Mouse (Mus musculus) intestine, postnatal 0 days (tissue): ENCODE data around the gene 4922502D21Rik. TPM values are rescaled to one million over a fixed set of nuclear protein-coding genes. Genes with fewer than 3 reads are reported as not detected.

ENCODE experiments used
- ATAC-seq: fragments of 200-750 bp; cut with Nextera tagmentation; 2 replicates; pipeline ENCODE4 v1.8.0; 2017; ENCODE audit warnings: mild to moderate bottlenecking, moderate TSS enrichment, moderate library complexity
- H3K27ac ChIP-seq: fragments of 300-500 bp; sonication (generic); 2 replicates; pipeline ENCODE4 v1.5.1; 2014; ENCODE audit warnings: mild to moderate bottlenecking, low read depth, low read length, moderate library complexity
- H3K27me3 ChIP-seq: fragments of 300-500 bp; sonication (generic); replicated peaks from 2 replicates; pipeline ENCODE4 v1.6.1; 2014; ENCODE audit warnings: low read length, mixed read lengths; ENCODE audit not compliant: control insufficient read depth, insufficient read depth
- H3K36me3 ChIP-seq: fragments of 300-500 bp; sonication (generic); 2 replicates; pipeline ENCODE4 v1.6.1; 2014; ENCODE audit warnings: mild to moderate bottlenecking, moderate library complexity; ENCODE audit not compliant: control insufficient read depth, insufficient read depth
- H3K4me1 ChIP-seq: fragments of 300-500 bp; sonication (generic); replicated peaks from 2 replicates; pipeline ENCODE4 v1.6.1; 2014; ENCODE audit warnings: antibody characterized with exemption, low read length, mixed read lengths; ENCODE audit not compliant: control insufficient read depth, insufficient read depth
- H3K4me2 ChIP-seq: fragments of 300-500 bp; sonication (generic); replicated peaks from 2 replicates; pipeline ENCODE4 v1.6.1; 2014; ENCODE audit warnings: low read depth, mild to moderate bottlenecking, moderate library complexity
- H3K4me3 ChIP-seq: fragments of 300-500 bp; sonication (generic); 2 replicates; pipeline ENCODE4 v1.5.1; 2014; ENCODE audit warnings: low read depth, low read length
- H3K9ac ChIP-seq: fragments of 300-500 bp; sonication (generic); 2 replicates; pipeline ENCODE4 v1.6.1; 2014; ENCODE audit warnings: mild to moderate bottlenecking, low read depth, low read length
- H3K9me3 ChIP-seq: fragments of 300-500 bp; sonication (generic); 2 replicates; pipeline ENCODE4 v1.6.1; 2016; ENCODE audit warnings: mixed run types; ENCODE audit not compliant: control insufficient read depth
- CTCF ChIP-seq: sonication (generic); IDR thresholded peaks from 2 replicates; pipeline ENCODE4 v1.5.1; 2016; ENCODE audit warnings: low read depth, mild to moderate bottlenecking, control low read depth, antibody characterized with exemption, moderate library complexity
- WGBS: fragments of 180-500 bp; shearing (Covaris S2); extraction: QIAGEN DNeasy Blood & Tissue Kit; methylation state at CpG from one replicate; pipeline ENCODE4 v1.1.7; 2014; 5-methylcytosine and 5-hydroxymethylcytosine counted together
- polyA plus RNA-seq: library from polyadenylated mRNA; unstranded; fragments of >200 nt; fragmentation: Nextera tagmentation; extraction: Ambion mirVana; gene quantifications from 2 replicates; pipeline ENCODE4 v1.2.1, GENCODE M21; 2015

The 4922502D21Rik gene
- polyA plus RNA-seq, 1 experiment from 2014 or later: not detected

DNA sequence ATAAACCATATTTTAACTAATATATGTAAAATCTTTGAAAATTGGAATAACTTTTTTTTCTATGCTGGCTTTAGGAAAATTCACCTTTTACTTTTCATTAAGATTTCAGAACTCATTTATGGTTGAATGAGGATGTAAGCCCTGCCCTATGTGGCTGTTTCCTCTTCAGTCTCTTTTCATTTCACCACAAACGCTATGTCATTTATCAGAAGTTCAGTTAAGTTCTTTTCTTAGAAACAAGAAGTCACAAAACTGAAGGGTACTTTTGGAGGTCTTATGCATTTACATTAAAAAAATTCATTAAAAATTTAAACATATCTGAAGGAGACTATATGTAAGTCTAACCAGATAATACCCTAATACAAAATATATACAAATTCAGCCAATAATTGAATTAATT lies 15.9 kb downstream of the 4922502D21Rik start:
- ATAC-seq: no peak

DNA sequence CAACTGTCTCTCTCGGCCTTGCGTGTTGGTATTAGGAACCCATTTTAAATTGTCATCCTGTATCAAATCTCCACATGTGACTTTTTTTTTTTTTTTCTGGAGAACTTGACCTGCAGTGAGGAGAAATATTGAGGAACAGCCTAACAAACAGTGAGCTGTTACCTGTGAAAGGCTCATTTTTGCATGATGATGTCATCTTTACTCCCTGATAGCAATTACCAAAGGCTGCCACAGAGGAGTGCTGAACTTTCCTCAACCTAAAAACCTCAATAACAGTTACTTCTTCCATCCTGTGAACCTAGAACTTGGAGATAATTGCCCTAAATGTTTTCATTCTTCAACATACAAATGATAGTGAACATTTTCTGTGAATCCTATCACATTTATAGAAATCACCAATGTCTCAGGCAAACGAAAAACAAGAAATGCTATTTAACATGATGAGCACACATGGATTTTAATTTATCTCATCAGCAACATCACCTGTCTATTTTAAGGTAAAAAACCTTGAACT lies 16.9 kb downstream of the 4922502D21Rik start:
- Histone ChIP-seq H3K4me2 (no peak overlapping the region), H3K4me1 (no peaks in the 10 kb centered on the region), H3K36me3 (no peaks in the 10 kb centered on the region), H3K27ac (no peak overlapping the region), H3K4me3 (no peak overlapping the region), H3K27me3 (no peaks in the 10 kb centered on the region), H3K9ac (no peak overlapping the region), H3K9me3 (no peaks in the 10 kb centered on the region)
- 89% methylated on average over 3 of the region's 3 CpGs for WGBS
- ATAC-seq: no peak
- no peak for TF ChIP-seq CTCF

More for the DNA sequence above, 15.9 kb downstream of the 4922502D21Rik start:
- H3K27me3 ChIP-seq: no peaks in the 10 kb centered on the region
- no peaks in the 10 kb centered on the region for H3K9me3 ChIP-seq
- 86% methylated on average over 1 of the region's 1 CpGs for WGBS
- H3K4me1 ChIP-seq: no peaks in the 10 kb centered on the region
- H3K4me3 ChIP-seq: no peak overlapping the region
- TF ChIP-seq CTCF: no peak
- no peak overlapping the region for H3K4me2 ChIP-seq
- H3K9ac ChIP-seq: no peak overlapping the region
- H3K27ac ChIP-seq: no peak overlapping the region
- H3K36me3 ChIP-seq: no peaks in the 10 kb centered on the region

DNA sequence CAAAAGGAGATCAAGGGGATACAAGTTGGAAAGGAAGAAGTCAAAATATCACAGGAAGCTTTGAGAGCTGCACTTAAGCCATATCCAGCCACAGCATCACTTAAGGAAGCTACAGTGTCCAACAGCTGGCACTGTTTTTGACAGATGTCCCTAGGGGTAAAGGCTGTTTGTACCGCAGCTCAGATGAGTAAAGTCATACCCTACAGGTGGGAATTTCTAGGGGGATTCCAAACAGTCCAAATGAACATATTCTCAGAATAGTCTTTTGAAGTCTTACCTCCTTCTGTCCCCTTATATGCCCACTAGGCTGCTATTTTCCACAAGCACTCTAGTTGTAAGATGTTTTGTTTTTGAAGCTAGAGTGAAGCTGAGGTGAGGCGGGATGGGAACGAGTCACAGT lies 19.1 kb downstream of the 4922502D21Rik start:
- no peak overlapping the region for H3K4me3 ChIP-seq
- no peak overlapping the region for H3K27ac ChIP-seq
- ATAC-seq: no peak
- no peak overlapping the region for H3K4me2 ChIP-seq
- H3K36me3 ChIP-seq: no peaks in the 10 kb centered on the region
- H3K9ac ChIP-seq: no peak overlapping the region
- 76% methylated on average over 3 of the region's 3 CpGs for WGBS
- H3K9me3 ChIP-seq: no peaks in the 10 kb centered on the region
- no peak for TF ChIP-seq CTCF
- H3K27me3 ChIP-seq: no peaks in the 10 kb centered on the region
- no peaks in the 10 kb centered on the region for H3K4me1 ChIP-seq

DNA sequence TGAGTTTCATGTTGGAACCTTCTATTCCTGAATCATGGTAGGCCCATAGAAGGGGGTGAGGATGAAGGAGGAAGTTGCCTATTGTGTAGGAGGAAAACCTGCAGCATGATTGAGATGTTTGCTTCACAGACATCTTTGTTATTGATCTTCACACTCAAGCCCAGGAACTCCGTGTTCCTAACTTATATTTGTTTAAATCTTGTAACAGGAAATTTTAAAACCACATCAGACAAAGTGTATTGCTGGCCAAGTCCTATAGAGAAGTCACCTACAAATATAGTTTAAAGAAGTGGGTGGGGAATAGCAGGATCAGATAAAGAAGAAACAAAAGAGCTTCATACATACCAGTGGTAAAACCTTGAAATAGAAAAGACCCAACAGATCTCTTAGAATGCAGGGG lies 27.4 kb downstream of the 4922502D21Rik start:
- 43% methylated on average over 1 of the region's 1 CpGs for WGBS
- Histone ChIP-seq H3K36me3 (no peaks in the 10 kb centered on the region), H3K4me3 (no peak overlapping the region), H3K27ac (no peak overlapping the region), H3K4me1 (no peaks in the 10 kb centered on the region), H3K27me3 (no peaks in the 10 kb centered on the region), H3K9me3 (no peaks in the 10 kb centered on the region), H3K9ac (no peak overlapping the region), H3K4me2 (no peak overlapping the region)
- no peak for ATAC-seq
- no peak for TF ChIP-seq CTCF

DNA sequence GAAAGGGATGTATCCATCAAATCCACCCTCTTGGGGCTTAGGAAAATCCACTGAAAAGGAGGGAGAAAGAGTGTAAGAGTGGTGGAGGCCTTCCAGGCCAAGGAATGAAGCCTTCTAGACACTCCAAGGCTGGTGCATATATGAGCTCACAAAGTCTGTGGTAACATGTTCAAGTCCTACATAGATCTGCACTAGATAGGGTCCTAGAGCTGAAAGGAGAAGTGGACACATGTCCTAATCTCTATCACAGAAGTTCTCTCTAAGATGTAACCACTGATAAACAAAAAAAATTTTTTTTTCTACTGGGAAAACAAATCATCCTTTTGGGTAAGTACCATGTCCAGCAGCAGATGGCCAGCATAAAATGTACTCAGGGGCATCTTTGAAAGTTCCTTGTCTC lies 42.9 kb downstream of the 4922502D21Rik start:
- Histone ChIP-seq H3K9ac (no peak overlapping the region), H3K9me3 (no peaks in the 10 kb centered on the region), H3K4me3 (no peak overlapping the region), H3K4me2 (no peak overlapping the region), H3K27me3 (no peaks in the 10 kb centered on the region), H3K36me3 (no peaks in the 10 kb centered on the region), H3K4me1 (no peaks in the 10 kb centered on the region), H3K27ac (no peak overlapping the region)
- TF ChIP-seq CTCF: no peak
- no peak for ATAC-seq

DNA sequence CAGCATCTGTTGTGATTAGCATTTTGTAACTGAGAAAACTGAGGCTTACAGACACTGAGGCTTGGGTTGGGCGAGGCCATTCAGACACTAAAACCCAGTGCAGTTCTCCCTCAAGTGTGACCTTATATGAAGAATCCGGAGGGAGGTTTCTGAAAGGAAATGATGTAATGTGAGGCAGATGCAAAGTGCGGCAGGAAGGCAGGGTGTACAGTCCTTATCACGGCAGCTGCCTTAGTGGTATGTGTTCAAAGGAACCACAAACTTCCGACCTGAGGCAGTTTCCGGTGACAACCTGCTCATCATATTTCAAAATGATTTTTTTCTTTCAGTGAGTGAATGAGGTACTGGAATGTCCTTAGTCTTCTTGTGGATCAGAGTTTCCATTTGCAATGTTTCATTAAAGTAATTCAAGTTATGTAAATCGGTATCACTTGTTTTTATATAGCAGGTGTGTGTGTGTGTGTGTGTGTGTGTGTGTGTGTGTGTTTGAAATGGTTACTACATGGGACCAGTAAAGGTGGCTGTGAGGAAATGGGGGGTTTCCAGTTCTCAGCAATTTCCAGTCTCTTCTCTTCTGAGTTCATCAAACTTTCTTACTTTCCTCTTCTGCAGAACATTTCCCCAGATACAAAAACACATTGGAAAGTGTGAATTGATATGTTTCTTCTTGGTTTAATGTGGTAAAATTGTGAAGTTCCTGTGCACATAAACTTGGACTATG lies 47.1 kb downstream of the 4922502D21Rik start:
- no peaks in the 10 kb centered on the region for H3K36me3 ChIP-seq
- H3K9me3 ChIP-seq: no peaks in the 10 kb centered on the region
- no peak overlapping the region for H3K4me3 ChIP-seq
- H3K4me1 ChIP-seq: no peaks in the 10 kb centered on the region
- WGBS: 66% methylated on average over 7 of the region's 7 CpGs
- ATAC-seq: no peak
- H3K27ac ChIP-seq: no peak overlapping the region
- TF ChIP-seq CTCF: no peak
- H3K9ac ChIP-seq: no peak overlapping the region
- H3K4me2 ChIP-seq: no peak overlapping the region
- no peaks in the 10 kb centered on the region for H3K27me3 ChIP-seq

DNA sequence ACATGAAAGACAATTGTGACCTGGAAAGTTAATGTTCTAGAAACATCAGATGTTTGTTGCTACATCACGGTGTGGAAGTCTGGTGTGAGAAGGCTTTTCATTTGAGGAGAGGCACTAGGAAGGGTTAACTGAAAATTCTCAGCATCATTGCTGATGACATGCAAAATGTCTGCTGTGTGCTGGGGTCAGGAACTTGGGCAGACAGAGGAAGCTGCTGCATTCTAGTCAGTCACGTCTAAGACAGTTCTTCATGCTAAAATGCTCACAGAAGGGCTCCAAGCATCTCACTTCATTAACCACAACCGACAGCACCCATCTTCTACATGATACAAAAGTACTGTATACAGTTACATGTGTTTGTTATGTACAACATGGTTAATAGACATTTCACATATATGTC lies 48.3 kb downstream of the 4922502D21Rik start:
- Histone ChIP-seq H3K27ac (no peak overlapping the region), H3K27me3 (no peaks in the 10 kb centered on the region), H3K36me3 (no peaks in the 10 kb centered on the region), H3K4me2 (no peak overlapping the region), H3K4me3 (no peak overlapping the region), H3K4me1 (no peaks in the 10 kb centered on the region), H3K9ac (no peak overlapping the region), H3K9me3 (no peaks in the 10 kb centered on the region)
- TF ChIP-seq CTCF: no peak
- ATAC-seq: no peak
- WGBS: 72% methylated on average over 3 of the region's 3 CpGs
